Mouse (Mus musculus) neural tube, embryonic 11.5 days (tissue): ENCODE results near the gene Engase. TPM values are rescaled to one million over a fixed set of nuclear protein-coding genes. Genes with fewer than 3 reads are reported as not detected.

Experiments used
- ATAC-seq: fragments of 200-750 bp; cut with Nextera tagmentation; 2 replicates; pipeline ENCODE4 v1.8.0; 2017; ENCODE audit warnings: moderate number of reproducible peaks, mild to moderate bottlenecking, moderate TSS enrichment, moderate library complexity; ENCODE audit not compliant: insufficient read depth, low FRiP score, low TSS enrichment
- DNase-seq: peaks from one replicate; pipeline ENCODE4 v3.0.0-alpha.2; 2015; ENCODE audit warnings: low spot score
- H3K27ac ChIP-seq: fragments of 300-500 bp; sonication (generic); 2 replicates; pipeline ENCODE4 v1.5.1; 2014; ENCODE audit warnings: low read depth, mild to moderate bottlenecking, low read length
- H3K27me3 ChIP-seq: fragments of 300-500 bp; sonication (generic); 2 replicates; pipeline ENCODE4 v1.6.1; 2014; ENCODE audit warnings: mild to moderate bottlenecking, low read length, mixed read lengths; ENCODE audit not compliant: control insufficient read depth, insufficient read depth
- H3K36me3 ChIP-seq: fragments of 300-500 bp; sonication (generic); 2 replicates; pipeline ENCODE4 v1.6.1; 2014; ENCODE audit warnings: mild to moderate bottlenecking, low read length, moderate library complexity, mixed read lengths; ENCODE audit not compliant: control insufficient read depth, insufficient read depth
- H3K4me1 ChIP-seq: fragments of 300-500 bp; sonication (generic); 2 replicates; pipeline ENCODE4 v1.6.1; 2014; ENCODE audit warnings: low read length, mixed read lengths; ENCODE audit not compliant: control insufficient read depth, insufficient read depth
- H3K4me2 ChIP-seq: fragments of 300-500 bp; sonication (generic); 2 replicates; pipeline ENCODE4 v1.6.1; 2014; ENCODE audit warnings: low read depth, mild to moderate bottlenecking, moderate library complexity
- H3K4me3 ChIP-seq: fragments of 300-500 bp; sonication (generic); 2 replicates; pipeline ENCODE4 v1.5.1; 2014; ENCODE audit warnings: low read depth, low read length
- H3K9ac ChIP-seq: fragments of 300-500 bp; sonication (generic); 2 replicates; pipeline ENCODE4 v1.6.1; 2014; ENCODE audit warnings: mild to moderate bottlenecking, low read length
- H3K9me3 ChIP-seq: fragments of 300-500 bp; sonication (generic); 2 replicates; pipeline ENCODE4 v1.6.1; 2016; ENCODE audit warnings: low read length; ENCODE audit not compliant: control insufficient read depth
- WGBS: fragments of 180-500 bp; shearing (Covaris S2); extraction: QIAGEN DNeasy Blood & Tissue Kit; methylation state at CpG from one replicate; pipeline ENCODE4 v1.1.7; 2014; 5-methylcytosine and 5-hydroxymethylcytosine counted together
- polyA plus RNA-seq: library from polyadenylated mRNA; unstranded; fragments of >200 nt; fragmentation: Nextera tagmentation; extraction: Ambion mirVana; gene quantifications from 2 replicates; pipeline ENCODE4 v1.2.1, GENCODE M21; 2014

Engase gene
- polyA plus RNA-seq, 1 experiment from 2014 or later = 7.0 TPM

- WGBS = 88% methylated on average over 8 of the region's 8 CpGs
Measured at GRCm38 (mm10) chr11:118448385-118448784, 28.2 kb upstream of the Engase start.

DNA sequence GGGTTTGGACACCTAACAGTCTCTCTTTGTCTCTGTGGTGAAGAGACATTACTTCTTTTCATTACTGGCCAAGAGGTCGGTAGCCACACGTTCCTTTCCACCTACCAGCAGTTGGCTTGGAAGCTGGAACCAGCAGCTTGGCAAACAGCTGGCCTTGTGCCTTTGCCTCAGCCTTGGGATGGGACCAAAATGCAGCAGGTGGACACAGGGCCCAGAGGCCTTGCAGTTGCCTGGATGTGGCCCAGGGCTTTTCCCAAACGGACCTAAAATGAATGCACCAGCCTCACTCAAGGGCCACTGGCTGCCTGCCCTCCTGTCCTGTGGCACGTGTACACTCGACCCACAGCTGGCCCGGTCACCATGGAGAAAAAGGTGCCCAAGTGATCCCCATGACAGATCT, 25.4 kb upstream of the Engase start:
- Histone ChIP-seq H3K4me3 (no peak overlapping the region), H3K27ac (no peak overlapping the region), H3K4me2 (no peak overlapping the region), H3K27me3 (no peaks in the 10 kb centered on the region), H3K36me3 (no peaks in the 10 kb centered on the region), H3K9me3 (no peaks in the 10 kb centered on the region), H3K9ac (no peak overlapping the region), H3K4me1 (no peaks in the 10 kb centered on the region)
- DNase-seq (no peak), ATAC-seq (no peak)
- WGBS = 88% methylated on average over 6 of the region's 6 CpGs

More at GRCm38 (mm10) chr11:118448385-118448784, 28.2 kb upstream of the Engase start:
- H3K27me3 ChIP-seq = no peaks in the 10 kb centered on the region
- no peaks in the 10 kb centered on the region for H3K9me3 ChIP-seq
- DNase-seq (no peak), ATAC-seq (no peak)
- H3K9ac ChIP-seq = no peak overlapping the region
- no peak overlapping the region for H3K27ac ChIP-seq
- no peaks in the 10 kb centered on the region for H3K4me1 ChIP-seq
- H3K4me3 ChIP-seq = no peak overlapping the region
- H3K4me2 ChIP-seq = no peak overlapping the region
- H3K36me3 ChIP-seq = no peaks in the 10 kb centered on the region

GRCm38 (mm10) chr11:118452955-118453354, 23.7 kb upstream of the Engase start:
- Histone ChIP-seq H3K4me1 (no peaks in the 10 kb centered on the region), H3K36me3 (no peaks in the 10 kb centered on the region), H3K9me3 (no peaks in the 10 kb centered on the region), H3K4me3 (no peak overlapping the region), H3K27me3 (no peaks in the 10 kb centered on the region), H3K4me2 (no peak overlapping the region), H3K27ac (no peak overlapping the region), H3K9ac (no peak overlapping the region)
- no peak for ATAC-seq
- WGBS = 65% methylated on average over 2 of the region's 2 CpGs
- DNase-seq = no peak

DNA sequence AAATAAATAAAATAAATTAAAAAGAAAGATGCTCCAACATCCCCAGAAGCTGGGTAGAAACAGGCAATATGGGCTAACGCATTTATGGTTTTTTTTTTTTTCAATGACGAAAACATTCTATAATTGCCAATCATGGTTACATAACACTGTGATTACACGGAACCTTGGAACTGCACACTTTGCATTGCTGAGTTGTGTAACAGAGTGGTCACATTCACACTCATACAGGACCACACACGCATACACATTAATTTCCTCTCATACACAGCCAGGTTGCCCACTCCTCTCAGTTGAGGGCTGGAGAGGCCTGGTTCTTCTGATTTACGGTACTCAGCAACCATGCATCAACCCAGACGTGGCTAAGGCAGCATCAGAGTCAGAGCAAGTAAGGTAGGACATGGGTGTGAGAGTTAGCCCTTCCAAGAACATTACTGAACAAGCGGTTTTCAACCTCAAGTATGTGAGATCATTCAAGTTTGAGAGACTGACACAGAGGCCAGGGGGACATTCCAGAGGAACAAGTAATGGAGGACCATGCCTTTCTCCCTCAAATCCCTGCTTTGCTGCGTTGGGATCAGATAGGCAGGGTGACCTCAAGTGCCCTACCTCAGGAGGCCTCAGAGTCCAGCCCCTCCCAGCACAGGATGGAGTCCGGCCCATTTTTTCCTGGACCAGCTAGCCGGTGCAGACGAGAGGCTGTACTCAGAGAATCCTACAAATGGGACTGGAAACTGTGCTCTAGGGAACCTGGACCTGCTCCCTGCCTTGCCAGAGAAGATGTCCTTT, 22.6 kb upstream of the Engase start:
- Histone ChIP-seq H3K27me3 (no peaks in the 10 kb centered on the region), H3K9me3 (no peaks in the 10 kb centered on the region), H3K9ac (no peak overlapping the region), H3K27ac (no peak overlapping the region), H3K4me1 (no peaks in the 10 kb centered on the region), H3K36me3 (no peaks in the 10 kb centered on the region), H3K4me2 (no peak overlapping the region), H3K4me3 (no peak overlapping the region)
- WGBS = 74% methylated on average over 11 of the region's 11 CpGs
- ATAC-seq (no peak), DNase-seq (no peak)

GRCm38 (mm10) chr11:118455788-118456187, 20.8 kb upstream of the Engase start:
- H3K4me1 ChIP-seq = no peaks in the 10 kb centered on the region
- no peak for ATAC-seq
- no peaks in the 10 kb centered on the region for H3K27me3 ChIP-seq
- no peak overlapping the region for H3K4me2 ChIP-seq
- H3K9me3 ChIP-seq = 0 out of 2 replicates have a peak, but pooled peaks cover 2% of the 10 kb centered on the region
- H3K4me3 ChIP-seq = no peak overlapping the region
- no peak for DNase-seq
- no peaks in the 10 kb centered on the region for H3K36me3 ChIP-seq
- WGBS = 88% methylated on average over 6 of the region's 6 CpGs
- no peak overlapping the region for H3K9ac ChIP-seq
- H3K27ac ChIP-seq = no peak overlapping the region

DNA sequence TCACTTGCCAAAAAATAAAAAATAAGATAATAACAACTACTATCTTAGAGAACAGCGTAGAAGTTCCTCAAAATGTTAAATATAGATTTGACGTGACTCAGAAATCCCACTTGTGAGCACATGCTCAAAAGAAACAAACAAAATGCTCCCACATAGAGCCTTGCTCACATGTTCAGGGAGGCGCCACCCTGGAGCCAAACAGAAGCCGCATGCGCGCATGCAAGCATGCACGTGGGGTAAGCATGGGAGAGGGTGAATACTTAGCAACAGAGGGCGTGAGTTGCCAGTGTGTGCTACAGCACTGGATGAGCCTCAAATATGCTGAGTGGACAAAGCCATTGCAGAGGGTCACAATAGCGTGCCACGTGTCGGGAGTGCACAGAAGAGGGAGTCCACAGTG, 19.7 kb upstream of the Engase start:
- WGBS = 89% methylated on average over 11 of the region's 11 CpGs
- H3K9me3 ChIP-seq = 0 out of 2 replicates have a peak, but pooled peaks cover 2% of the 10 kb centered on the region

GRCm38 (mm10) chr11:118459051-118459450, 17.6 kb upstream of the Engase start:
- 0 out of 2 replicates have a peak, but pooled peaks cover 2% of the 10 kb centered on the region for H3K9me3 ChIP-seq
- no peak overlapping the region; the same call in 1 of the 2 replicates for H3K27ac ChIP-seq
- no peaks in the 10 kb centered on the region for H3K27me3 ChIP-seq
- WGBS = 47% methylated on average over 8 of the region's 8 CpGs
- no peak overlapping the region for H3K4me3 ChIP-seq
- DNase-seq (no peak), ATAC-seq (no peak)
- peak overlapping the region; percentile 4; the same call in 1 of the 2 replicates for H3K9ac ChIP-seq
- H3K4me1 ChIP-seq = no peaks in the 10 kb centered on the region
- no peak overlapping the region for H3K4me2 ChIP-seq
- no peaks in the 10 kb centered on the region for H3K36me3 ChIP-seq

More for the DNA sequence above, 19.7 kb upstream of the Engase start:
- no peak overlapping the region for H3K4me2 ChIP-seq
- H3K27me3 ChIP-seq = no peaks in the 10 kb centered on the region
- no peak overlapping the region for H3K9ac ChIP-seq
- ATAC-seq = no peak
- no peak overlapping the region for H3K4me3 ChIP-seq
- H3K27ac ChIP-seq = no peak overlapping the region
- no peak for DNase-seq
- no peaks in the 10 kb centered on the region for H3K36me3 ChIP-seq
- H3K4me1 ChIP-seq = no peaks in the 10 kb centered on the region

- H3K36me3 ChIP-seq = no peaks in the 10 kb centered on the region
- no peaks in the 10 kb centered on the region for H3K4me1 ChIP-seq
- H3K4me3 ChIP-seq = no peak overlapping the region
- H3K27me3 ChIP-seq = no peaks in the 10 kb centered on the region
- WGBS = 77% methylated on average over 4 of the region's 4 CpGs
- DNase-seq = no peak
- 0 out of 2 replicates have a peak, but pooled peaks cover 2% of the 10 kb centered on the region for H3K9me3 ChIP-seq
- H3K9ac ChIP-seq = no peak overlapping the region
- no peak for ATAC-seq
- H3K4me2 ChIP-seq = no peak overlapping the region
- no peak overlapping the region; the same call in 1 of the 2 replicates for H3K27ac ChIP-seq
Measured at GRCm38 (mm10) chr11:118459536-118459935, 17.1 kb upstream of the Engase start.

DNA sequence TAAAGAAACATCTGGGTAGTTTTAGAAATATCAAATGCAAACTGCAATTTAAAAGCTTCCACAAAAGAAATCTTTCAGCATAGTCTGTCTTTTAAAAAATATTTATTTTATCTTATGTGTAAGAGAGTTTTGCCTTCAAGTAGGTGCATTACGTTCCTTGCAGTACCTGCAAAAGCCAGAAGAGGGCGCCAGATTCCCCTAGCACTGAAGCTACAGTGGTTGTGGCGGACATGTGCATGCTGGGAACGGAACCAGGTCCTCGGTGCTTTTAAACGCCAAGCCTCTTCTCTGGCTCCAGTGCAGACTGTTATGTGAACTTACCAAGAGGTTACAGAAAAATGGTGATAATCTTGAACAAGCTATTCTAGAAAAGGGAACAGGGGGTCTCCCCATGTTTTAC, 16.3 kb upstream of the Engase start:
- 61% methylated on average over 6 of the region's 6 CpGs for WGBS
- no peak for DNase-seq
- H3K9ac ChIP-seq = no peak overlapping the region

More for the DNA sequence above, 16.3 kb upstream of the Engase start:
- Histone ChIP-seq H3K9me3 (0 out of 2 replicates have a peak, but pooled peaks cover 2% of the 10 kb centered on the region), H3K4me2 (no peak overlapping the region), H3K27ac (no peak overlapping the region), H3K4me3 (no peak overlapping the region), H3K27me3 (no peaks in the 10 kb centered on the region), H3K36me3 (no peaks in the 10 kb centered on the region), H3K4me1 (no peaks in the 10 kb centered on the region)
- ATAC-seq = no peak
